Mouse (Mus musculus): Measurements from ENCODE around the gene Sptbn4. TPM values are rescaled to one million over a fixed set of nuclear protein-coding genes. Genes with fewer than 3 reads are reported as not detected.

The Sptbn4 gene
- polyA plus RNA-seq, 1 experiment from 2014 or later, result 0.33 TPM

DNA sequence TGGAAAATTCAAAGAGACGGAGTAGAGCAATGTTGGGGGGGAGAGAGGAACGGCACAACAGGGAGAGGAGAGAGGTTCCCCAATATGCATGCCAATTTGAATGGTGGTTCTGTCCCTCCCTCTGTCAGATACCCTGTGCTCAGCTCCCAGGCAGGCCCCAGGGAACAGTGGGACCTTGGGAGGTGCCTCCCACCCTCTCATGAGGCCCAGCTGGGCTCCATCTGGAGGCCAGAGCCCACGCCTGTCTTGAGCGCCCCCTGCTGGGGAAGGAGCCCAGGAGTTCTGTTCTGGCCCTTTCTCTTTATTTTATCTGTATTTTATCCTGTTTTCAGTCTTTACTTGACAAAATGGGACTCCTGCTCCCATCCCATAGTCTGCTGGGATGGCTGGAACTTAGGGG is 62.8 kb downstream of the Sptbn4 start:
- Histone ChIP-seq H3K27ac (no peak overlapping the region), H3K4me3 (no peak overlapping the region), H3K4me1 (replicated peaks) (peaks cover 8% of the 10 kb centered on the region; the same call in 1 of the 2 replicates), H3K9me3 (no peaks in the 10 kb centered on the region), H3K27me3 (ENCODE audit: insufficient read depth, poor library complexity, severe bottlenecking) (peaks cover 7% of the 10 kb centered on the region; the same call in 1 of the 2 replicates), H3K36me3 (no peaks in the 10 kb centered on the region)
- 39% methylated on average over 4 of the region's 4 CpGs for WGBS
- DNase-seq (ENCODE audit: low spot score), result peak; percentile 52

DNA sequence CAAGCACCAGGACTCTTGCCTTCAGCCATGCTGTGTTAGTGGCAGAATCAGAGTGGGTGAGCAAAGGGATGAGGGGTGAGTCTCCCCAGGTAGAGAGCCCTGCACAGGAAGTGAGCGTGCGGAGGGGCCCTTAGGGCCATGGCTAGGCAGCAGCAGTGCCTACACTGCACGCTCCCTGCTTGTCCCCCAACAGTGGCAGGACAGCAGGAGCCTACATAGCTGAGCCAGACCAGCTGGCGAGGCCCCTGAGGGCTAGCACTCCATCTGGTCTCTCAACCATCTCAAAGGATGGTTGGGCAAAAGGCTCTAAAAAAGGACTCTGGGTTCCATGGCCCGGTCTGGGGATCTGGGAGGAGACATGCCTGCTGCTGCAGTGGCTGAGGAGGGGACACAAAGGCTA is 63.4 kb downstream of the Sptbn4 start:
- Histone ChIP-seq H3K27ac (no peak overlapping the region), H3K4me3 (no peak overlapping the region), H3K4me1 (replicated peaks) (peaks cover 8% of the 10 kb centered on the region; the same call in 1 of the 2 replicates), H3K36me3 (no peaks in the 10 kb centered on the region), H3K9me3 (no peaks in the 10 kb centered on the region), H3K27me3 (ENCODE audit: insufficient read depth, poor library complexity, severe bottlenecking) (peaks cover 11% of the 10 kb centered on the region)
- 65% methylated on average over 5 of the region's 5 CpGs for WGBS
- DNase-seq (ENCODE audit: low spot score), result no peak

DNA sequence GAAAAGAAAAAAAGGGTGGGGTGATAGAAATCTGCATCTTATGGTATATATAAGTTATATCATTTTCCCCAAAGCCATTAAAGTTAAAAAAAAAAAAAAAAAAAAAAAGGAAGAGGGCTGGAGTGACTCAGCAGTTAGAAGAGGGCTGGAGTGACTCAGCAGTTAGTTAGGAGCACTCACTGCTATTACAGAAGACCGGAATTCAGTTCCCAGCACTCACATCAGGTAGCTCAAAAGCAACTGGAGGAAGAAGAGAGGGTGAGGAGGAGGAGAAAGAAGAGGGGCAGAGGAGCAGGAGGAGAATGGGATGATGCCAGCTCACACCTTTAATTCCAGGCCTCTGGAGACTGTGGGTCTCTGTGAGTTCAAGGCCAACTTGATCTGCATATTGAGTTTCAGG is 64.3 kb downstream of the Sptbn4 start:
- Histone ChIP-seq H3K36me3 (no peaks in the 10 kb centered on the region), H3K4me1 (replicated peaks) (peaks cover 8% of the 10 kb centered on the region; the same call in 1 of the 2 replicates), H3K4me3 (no peak overlapping the region), H3K9me3 (no peaks in the 10 kb centered on the region), H3K27ac (no peak overlapping the region), H3K27me3 (ENCODE audit: insufficient read depth, poor library complexity, severe bottlenecking) (peaks cover 20% of the 10 kb centered on the region)
- no peak for DNase-seq (ENCODE audit: low spot score)
- 78% methylated on average over 1 of the region's 1 CpGs for WGBS

DNA sequence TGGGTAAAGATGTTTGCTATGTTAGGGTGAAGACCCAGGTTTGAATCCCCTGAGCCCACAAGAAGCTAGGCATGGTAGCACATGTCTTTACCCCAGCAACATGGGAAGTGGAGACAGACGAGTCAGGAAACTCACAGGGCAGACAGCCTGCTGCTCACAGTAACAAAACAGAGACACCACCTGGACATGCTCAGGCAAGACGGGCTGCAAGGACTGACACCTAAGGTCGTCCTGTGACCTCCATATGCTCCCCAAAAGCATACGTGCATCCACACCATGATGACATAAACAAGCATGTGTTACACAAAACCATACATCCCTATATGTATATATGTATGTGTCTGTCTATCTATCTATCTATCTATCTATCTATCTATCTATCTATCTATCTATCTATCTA is 65.9 kb downstream of the Sptbn4 start:
- no peak overlapping the region for H3K4me3 ChIP-seq
- WGBS, result 63% methylated on average over 4 of the region's 4 CpGs
- no peaks in the 10 kb centered on the region for H3K36me3 ChIP-seq
- H3K27ac ChIP-seq, result no peak overlapping the region
- peaks cover 8% of the 10 kb centered on the region; the same call in 1 of the 2 replicates for H3K4me1 ChIP-seq (replicated peaks)
- peaks cover 35% of the 10 kb centered on the region for H3K27me3 ChIP-seq (ENCODE audit: insufficient read depth, poor library complexity, severe bottlenecking)
- DNase-seq (ENCODE audit: low spot score), result no peak
- H3K9me3 ChIP-seq, result no peaks in the 10 kb centered on the region

DNA sequence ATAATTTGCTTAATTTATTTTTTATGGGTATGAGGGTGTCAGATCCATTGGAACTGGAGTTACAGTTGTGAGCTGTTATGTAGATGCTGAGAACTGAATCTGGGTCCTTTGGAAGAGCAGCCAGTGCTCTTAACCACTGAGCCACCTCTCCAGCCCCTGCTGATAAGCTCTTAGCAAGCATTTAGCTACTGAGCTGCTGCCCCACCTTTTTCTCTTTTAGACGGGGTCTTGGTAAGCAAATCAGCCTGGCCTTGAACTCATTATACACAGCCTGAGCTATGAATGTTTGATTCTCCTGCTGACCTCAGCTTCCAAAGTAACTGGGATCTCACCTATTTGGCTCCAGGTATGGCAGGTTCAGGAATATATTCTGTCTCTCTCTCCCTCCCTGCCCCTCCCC is 66.5 kb downstream of the Sptbn4 start:
- DNase-seq (ENCODE audit: low spot score), result no peak
- Histone ChIP-seq H3K36me3 (no peaks in the 10 kb centered on the region), H3K4me1 (replicated peaks) (peaks cover 8% of the 10 kb centered on the region; the same call in 1 of the 2 replicates), H3K27me3 (ENCODE audit: insufficient read depth, poor library complexity, severe bottlenecking) (peaks cover 40% of the 10 kb centered on the region), H3K4me3 (no peak overlapping the region), H3K27ac (no peak overlapping the region), H3K9me3 (no peaks in the 10 kb centered on the region)
- WGBS, result 51% methylated on average over 1 of the region's 1 CpGs

DNA sequence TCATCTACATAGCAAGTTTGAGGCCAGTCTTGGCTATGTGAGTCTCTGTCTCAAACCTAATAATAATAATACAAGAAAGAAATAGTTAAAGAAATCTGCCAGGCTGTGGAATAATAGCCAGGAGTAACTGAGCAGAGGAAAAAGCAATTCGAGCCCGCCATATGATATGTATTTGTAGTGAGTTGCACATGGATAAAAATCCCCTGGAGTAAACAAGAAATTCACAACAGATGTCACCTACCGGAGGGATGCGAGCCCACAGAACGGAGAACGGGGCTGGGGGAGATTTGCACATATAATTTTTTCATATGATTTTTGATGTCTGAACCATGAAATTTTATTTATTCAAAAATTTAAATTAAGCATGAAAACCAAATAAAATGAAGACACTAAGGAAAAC is 67.7 kb downstream of the Sptbn4 start:
- Histone ChIP-seq H3K4me1 (replicated peaks) (peaks cover 11% of the 10 kb centered on the region; the same call in 1 of the 2 replicates), H3K27me3 (ENCODE audit: insufficient read depth, poor library complexity, severe bottlenecking) (peaks cover 52% of the 10 kb centered on the region), H3K36me3 (no peaks in the 10 kb centered on the region), H3K4me3 (no peak overlapping the region), H3K9me3 (no peaks in the 10 kb centered on the region), H3K27ac (no peak overlapping the region)
- WGBS, result 80% methylated on average over 6 of the region's 6 CpGs
- no peak for DNase-seq (ENCODE audit: low spot score)

DNA sequence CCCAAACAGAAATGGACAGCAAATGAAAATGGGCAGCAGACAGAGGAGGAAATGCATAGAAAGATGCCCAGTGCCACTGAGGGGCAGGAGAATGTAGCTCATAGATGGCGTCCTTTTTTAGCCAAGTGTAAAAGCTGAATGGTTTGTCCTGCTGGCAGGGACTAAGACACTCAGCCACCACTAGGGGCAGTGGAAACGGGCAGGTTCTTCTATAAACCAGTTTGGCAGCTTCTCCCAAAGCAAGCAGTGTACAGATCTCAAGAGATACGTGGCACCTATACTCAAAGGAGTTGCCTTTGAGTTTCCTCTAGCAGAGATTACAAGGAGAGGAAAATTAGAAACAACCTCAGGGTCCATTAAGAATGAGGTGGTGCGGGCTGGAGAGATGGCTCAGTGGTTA is 69.1 kb downstream of the Sptbn4 start:
- no peak overlapping the region for H3K27ac ChIP-seq
- 0 out of 2 replicates have a peak, but pooled peaks cover 3% of the 10 kb centered on the region for H3K4me1 ChIP-seq (replicated peaks)
- no peaks in the 10 kb centered on the region for H3K36me3 ChIP-seq
- H3K27me3 ChIP-seq (ENCODE audit: insufficient read depth, poor library complexity, severe bottlenecking), result peaks cover 63% of the 10 kb centered on the region
- no peak overlapping the region for H3K4me3 ChIP-seq
- H3K9me3 ChIP-seq, result 0 out of 2 replicates have a peak, but pooled peaks cover under 1% of the 10 kb centered on the region
- 25% methylated on average over 4 of the region's 4 CpGs for WGBS
- no peak for DNase-seq (ENCODE audit: low spot score)

DNA sequence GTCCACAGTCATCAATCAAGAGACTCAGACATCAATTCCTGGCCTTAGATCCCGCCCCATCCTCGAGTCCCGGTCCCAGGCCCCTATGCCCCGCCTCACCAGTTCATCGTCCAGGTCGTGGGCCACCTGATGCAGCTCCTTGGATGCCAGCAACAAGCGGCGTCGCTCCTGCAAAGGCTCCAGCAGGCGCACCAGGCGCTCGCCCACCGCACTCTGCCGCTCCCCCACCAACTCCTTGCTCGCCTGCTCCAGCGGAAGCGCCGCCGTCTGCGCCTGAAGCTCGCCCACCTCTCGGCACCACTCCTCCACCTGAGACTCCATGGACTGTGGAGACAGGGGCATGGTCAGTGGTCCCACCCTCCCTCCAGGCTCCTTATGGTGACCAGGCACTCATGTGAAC is 72.2 kb downstream of the Sptbn4 start:
- H3K4me3 ChIP-seq, result peak overlapping the region; percentile 32; the same call in 1 of the 2 replicates
- H3K27me3 ChIP-seq (ENCODE audit: insufficient read depth, poor library complexity, severe bottlenecking), result peaks cover 90% of the 10 kb centered on the region
- no peak for DNase-seq (ENCODE audit: low spot score)
- no peaks in the 10 kb centered on the region for H3K36me3 ChIP-seq
- peaks cover 12% of the 10 kb centered on the region for H3K4me1 ChIP-seq (replicated peaks)
- H3K9me3 ChIP-seq, result peaks cover 6% of the 10 kb centered on the region
- WGBS, result 2% methylated on average over 22 of the region's 22 CpGs
- no peak overlapping the region for H3K27ac ChIP-seq

DNA sequence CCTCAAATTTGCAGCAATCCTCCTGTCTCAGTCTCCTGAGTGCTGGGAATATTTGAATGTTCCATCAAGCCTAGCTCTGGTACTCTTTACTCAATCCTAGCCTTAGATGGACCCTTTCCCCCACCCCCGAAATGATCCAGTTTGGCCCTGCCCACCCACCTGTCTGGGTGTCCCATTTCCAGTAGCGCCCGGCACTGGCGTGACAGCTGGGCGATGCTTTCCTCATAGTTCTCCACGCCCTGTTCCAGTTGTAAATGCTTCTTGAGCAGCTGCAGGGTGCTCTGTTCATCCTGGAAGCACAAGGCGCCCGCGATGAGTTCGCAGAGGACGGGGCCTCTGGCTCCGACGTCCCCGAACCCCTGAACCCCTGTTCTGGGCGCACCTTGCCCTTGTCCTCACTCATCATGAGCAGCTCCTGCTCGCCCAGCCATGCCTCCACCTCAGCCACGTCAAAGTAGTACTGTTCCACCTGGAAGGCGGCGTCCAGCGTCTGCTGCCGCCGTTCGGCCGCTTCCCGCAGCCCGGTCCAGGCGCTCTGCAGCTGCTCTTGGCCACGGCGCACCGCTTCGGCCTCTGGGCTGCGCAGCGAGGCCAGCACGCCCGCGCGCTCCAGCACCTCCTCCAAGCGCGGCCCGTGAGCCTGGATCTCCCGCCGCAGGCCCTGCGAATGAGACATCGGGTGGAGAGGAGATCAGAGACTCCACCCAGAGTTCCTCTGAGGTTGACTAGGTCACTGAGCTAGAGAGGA is 75.6 kb downstream of the Sptbn4 start:
- DNase-seq (ENCODE audit: low spot score), result peak; percentile 40
- Histone ChIP-seq H3K27me3 (ENCODE audit: insufficient read depth, poor library complexity, severe bottlenecking) (peaks cover 100% of the 10 kb centered on the region), H3K36me3 (no peaks in the 10 kb centered on the region), H3K9me3 (peaks cover 17% of the 10 kb centered on the region), H3K4me3 (peak overlapping the region; percentile 37), H3K27ac (no peak overlapping the region), H3K4me1 (replicated peaks) (peaks cover 19% of the 10 kb centered on the region)
- 4% methylated on average over 44 of the region's 44 CpGs for WGBS

DNA sequence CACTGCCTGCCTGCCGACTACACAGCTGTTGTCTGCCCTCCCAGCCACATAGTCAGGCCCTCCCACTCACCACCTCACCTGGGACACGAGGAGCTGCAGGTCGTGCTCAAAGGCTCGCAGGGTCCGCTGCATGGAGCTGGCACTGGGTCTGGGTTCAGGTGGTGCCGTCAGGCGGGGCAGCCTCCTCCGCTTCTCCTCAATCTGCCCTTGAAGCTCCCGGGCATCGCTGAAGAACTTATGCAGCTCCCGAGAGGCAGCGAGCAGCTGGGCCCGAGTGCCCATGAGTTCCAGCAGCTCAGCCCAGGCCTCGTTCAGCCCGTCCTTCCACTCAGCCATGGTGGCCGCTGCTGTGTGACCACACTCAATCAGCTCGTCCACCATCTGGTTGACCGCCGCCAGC is 78.4 kb downstream of the Sptbn4 start:
- no peak for DNase-seq (ENCODE audit: low spot score)
- peaks cover 100% of the 10 kb centered on the region for H3K27me3 ChIP-seq (ENCODE audit: insufficient read depth, poor library complexity, severe bottlenecking)
- no peaks in the 10 kb centered on the region for H3K36me3 ChIP-seq
- H3K9me3 ChIP-seq, result peaks cover 17% of the 10 kb centered on the region
- peaks cover 20% of the 10 kb centered on the region for H3K4me1 ChIP-seq (replicated peaks)
- WGBS, result 84% methylated on average over 19 of the region's 19 CpGs
- H3K4me3 ChIP-seq, result no peak overlapping the region
- H3K27ac ChIP-seq, result no peak overlapping the region

DNA sequence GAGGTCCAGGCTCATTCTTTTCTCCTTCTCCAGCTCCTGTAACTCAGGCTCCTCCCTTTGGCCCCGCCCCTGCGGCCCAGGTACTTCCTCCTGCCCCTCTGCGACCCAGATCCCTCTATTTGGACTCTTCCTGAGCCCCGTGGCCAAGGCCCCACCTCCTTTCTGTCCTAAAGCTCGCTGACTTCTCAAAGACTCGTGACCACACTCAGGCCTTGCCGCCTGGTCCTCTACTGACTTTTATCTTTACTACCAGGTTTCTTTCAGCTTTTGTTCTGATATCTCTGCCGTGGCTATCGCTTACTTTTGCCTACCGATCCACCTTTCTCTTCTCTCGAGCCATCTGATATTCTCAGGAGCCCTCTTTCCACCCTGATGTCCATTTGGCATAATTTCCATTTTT is 79.5 kb downstream of the Sptbn4 start:
- 13% methylated on average over 11 of the region's 11 CpGs for WGBS
- H3K4me3 ChIP-seq, result peak overlapping the region; percentile 5
- DNase-seq (ENCODE audit: low spot score), result no peak

DNA sequence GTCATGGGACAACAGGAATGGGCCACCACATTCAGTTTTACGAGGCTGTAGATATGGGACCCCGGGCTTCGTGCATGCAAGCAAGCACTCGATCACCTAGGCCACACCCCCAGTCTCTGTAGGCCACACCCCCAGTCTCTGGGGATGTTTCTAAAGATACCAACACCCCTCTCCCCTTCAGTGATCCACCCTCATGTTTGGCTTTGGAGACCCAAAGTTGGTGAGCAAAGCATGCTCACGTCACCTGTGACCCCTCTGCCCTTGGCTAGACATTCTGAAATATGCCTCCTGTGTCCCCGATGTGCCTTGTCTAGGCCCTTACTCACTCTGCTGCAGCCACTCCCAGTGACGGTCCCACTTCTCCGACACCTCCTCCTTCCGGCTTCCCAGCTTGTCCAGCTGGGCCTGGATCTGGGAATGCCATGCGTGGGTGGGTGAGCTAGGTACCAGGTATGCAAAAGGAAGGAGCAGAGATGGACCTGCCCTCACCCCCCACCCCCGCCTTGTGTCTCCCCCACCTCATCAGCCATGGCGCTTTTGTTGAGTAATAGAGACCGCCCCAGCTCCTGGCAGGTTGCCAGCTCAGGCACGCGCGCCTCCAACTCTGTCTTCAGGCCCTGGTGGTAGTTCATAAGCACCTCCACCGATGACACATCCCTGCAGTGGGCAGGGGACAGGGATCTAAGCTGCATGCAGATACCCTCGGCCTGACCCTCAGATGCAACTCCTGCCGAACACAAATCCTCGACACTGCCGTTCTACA is 81.2 kb downstream of the Sptbn4 start:
- Histone ChIP-seq H3K9me3 (peaks cover 17% of the 10 kb centered on the region), H3K36me3 (no peaks in the 10 kb centered on the region), H3K4me3 (no peak overlapping the region), H3K27ac (no peak overlapping the region), H3K4me1 (replicated peaks) (peaks cover 25% of the 10 kb centered on the region), H3K27me3 (ENCODE audit: insufficient read depth, poor library complexity, severe bottlenecking) (peaks cover 100% of the 10 kb centered on the region)
- 44% methylated on average over 21 of the region's 21 CpGs for WGBS
- no peak for DNase-seq (ENCODE audit: low spot score)

More for the DNA sequence above, 79.5 kb downstream of the Sptbn4 start:
- Histone ChIP-seq H3K4me1 (replicated peaks) (peaks cover 25% of the 10 kb centered on the region), H3K9me3 (peaks cover 13% of the 10 kb centered on the region), H3K27me3 (ENCODE audit: insufficient read depth, poor library complexity, severe bottlenecking) (peaks cover 100% of the 10 kb centered on the region), H3K36me3 (no peaks in the 10 kb centered on the region), H3K27ac (no peak overlapping the region)

DNA sequence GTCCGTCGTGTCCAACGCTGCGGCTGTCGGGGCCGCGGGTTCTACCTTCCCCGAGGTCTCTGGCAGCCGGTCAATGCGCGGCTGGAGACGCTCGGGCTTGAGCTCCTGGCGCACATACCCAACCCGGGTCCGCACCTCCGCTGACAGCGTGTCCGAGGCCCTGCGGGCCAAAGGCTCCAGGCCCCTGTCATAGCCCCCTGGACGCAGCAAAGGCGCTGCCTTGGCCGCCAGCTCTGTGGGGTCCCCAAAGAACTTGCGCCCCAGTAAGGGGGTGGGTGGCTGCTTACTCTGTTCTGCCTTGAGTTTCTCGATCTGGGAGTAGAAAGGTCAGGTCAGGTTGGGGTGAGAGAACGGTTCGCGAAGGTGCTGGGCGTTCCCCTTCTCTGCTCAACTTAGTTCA is 83.1 kb downstream of the Sptbn4 start:
- H3K4me3 ChIP-seq, result peak overlapping the region; percentile 29
- no peak for DNase-seq (ENCODE audit: low spot score)

More for the DNA sequence above, 83.1 kb downstream of the Sptbn4 start:
- H3K36me3 ChIP-seq, result no peaks in the 10 kb centered on the region
- peaks cover 29% of the 10 kb centered on the region for H3K4me1 ChIP-seq (replicated peaks)
- 3% methylated on average over 29 of the region's 29 CpGs for WGBS
- peaks cover 85% of the 10 kb centered on the region for H3K27me3 ChIP-seq (ENCODE audit: insufficient read depth, poor library complexity, severe bottlenecking)
- H3K9me3 ChIP-seq, result peaks cover 7% of the 10 kb centered on the region; the same call in 1 of the 2 replicates
- no peak overlapping the region for H3K27ac ChIP-seq

All from hindbrain, embryonic 10.5 days (tissue).